Mouse (Mus musculus) liver, embryonic 14.5 days (tissue): ENCODE measurements around the gene Bcs1l.

ENCODE experiments used
- CTCF ChIP-seq: IDR thresholded peaks from 2 replicates; pipeline ENCODE4 v1.5.1; 2016; ENCODE audit warnings: antibody characterized with exemption, low read depth, control low read depth
- EP300 ChIP-seq: IDR thresholded peaks from 2 replicates; pipeline ENCODE4 v1.6.1; 2016; ENCODE audit warnings: antibody characterized with exemption, low read depth

GRCm38 (mm10) chr1:74544184-74544583 is 43.9 kb upstream of the Bcs1l start, which contains the start of gene Usp37:
- TF ChIP-seq CTCF (no peak), EP300 (no peak)
